Mouse (Mus musculus): ENCODE results near the gene Calr3. TPM values are rescaled to one million over a fixed set of nuclear protein-coding genes. Genes with fewer than 3 reads are reported as not detected.

Gene Calr3
- 0.47 TPM for polyA plus RNA-seq (2015; fragmentation: Illumina TruSeq; extraction: RNeasy Lipid Tissue Mini Kit (QIAGEN cat#74804); ENCODE audit: insufficient read depth, low replicate concordance)

GRCm38 (mm10) chr8:72443338-72443993 lies at the start of gene Calr3, which contains the start of gene 1700030K09Rik:
Calr3 (minus strand) TSS chr8:72443870.
1700030K09Rik (plus strand) TSS chr8:72443880.

GRCm38 (mm10) chr8:72491680-72492621 lies 48.3 kb upstream of the Calr3 start, which contains the start of gene Slc35e1:
Slc35e1 (minus strand) TSS chr8:72492614.

GRCm38 (mm10) chr8:72474826-72475546 lies 31.3 kb upstream of the Calr3 start, which contains the start of gene Cherp:
Cherp (minus strand) TSS chr8:72475226.

GRCm38 (mm10) chr8:72421362-72422335 lies 22.0 kb downstream of the Calr3 start, which contains the start of gene Eps15l1:
Eps15l1 (minus strand) TSS chr8:72421460.

Other genes starting within 250 kb of the Calr3 start
- gene Cib3, start 231.0 kb downstream of the Calr3 start, polyA plus RNA-seq (2015; fragmentation: Illumina TruSeq; extraction: RNeasy Lipid Tissue Mini Kit (QIAGEN cat#74804); ENCODE audit: insufficient read depth, low replicate concordance) = 0.79 TPM
- not detected for gene Gm11034, start 230.2 kb downstream of the Calr3 start, polyA plus RNA-seq (2015; fragmentation: Illumina TruSeq; extraction: RNeasy Lipid Tissue Mini Kit (QIAGEN cat#74804); ENCODE audit: insufficient read depth, low replicate concordance)
- 74.4 TPM for gene Fam32a, start 224.1 kb downstream of the Calr3 start, polyA plus RNA-seq (2015; fragmentation: Illumina TruSeq; extraction: RNeasy Lipid Tissue Mini Kit (QIAGEN cat#74804); ENCODE audit: insufficient read depth, low replicate concordance)
- 94.1 TPM for gene Ap1m1, start 203.9 kb downstream of the Calr3 start, polyA plus RNA-seq (2015; fragmentation: Illumina TruSeq; extraction: RNeasy Lipid Tissue Mini Kit (QIAGEN cat#74804); ENCODE audit: insufficient read depth, low replicate concordance)
- gene Gm10282, start 138.6 kb downstream of the Calr3 start, polyA plus RNA-seq (2015; fragmentation: Illumina TruSeq; extraction: RNeasy Lipid Tissue Mini Kit (QIAGEN cat#74804); ENCODE audit: insufficient read depth, low replicate concordance) = 4.5 TPM
- gene Klf2, start 124.8 kb downstream of the Calr3 start, polyA plus RNA-seq (2015; fragmentation: Illumina TruSeq; extraction: RNeasy Lipid Tissue Mini Kit (QIAGEN cat#74804); ENCODE audit: insufficient read depth, low replicate concordance) = 88.1 TPM
- gene Eps15l1, start 22.4 kb downstream of the Calr3 start, polyA plus RNA-seq (2015; fragmentation: Illumina TruSeq; extraction: RNeasy Lipid Tissue Mini Kit (QIAGEN cat#74804); ENCODE audit: insufficient read depth, low replicate concordance) = 83.9 TPM
- gene 1700030K09Rik, start within 50 bp of the Calr3 start, polyA plus RNA-seq (2015; fragmentation: Illumina TruSeq; extraction: RNeasy Lipid Tissue Mini Kit (QIAGEN cat#74804); ENCODE audit: insufficient read depth, low replicate concordance) = 14.4 TPM
- gene Cherp, start 31.4 kb upstream of the Calr3 start, polyA plus RNA-seq (2015; fragmentation: Illumina TruSeq; extraction: RNeasy Lipid Tissue Mini Kit (QIAGEN cat#74804); ENCODE audit: insufficient read depth, low replicate concordance) = 26.0 TPM
- 40.6 TPM for gene Slc35e1, start 48.7 kb upstream of the Calr3 start, polyA plus RNA-seq (2015; fragmentation: Illumina TruSeq; extraction: RNeasy Lipid Tissue Mini Kit (QIAGEN cat#74804); ENCODE audit: insufficient read depth, low replicate concordance)
- 4.5 TPM for gene Med26, start 104.4 kb upstream of the Calr3 start, polyA plus RNA-seq (2015; fragmentation: Illumina TruSeq; extraction: RNeasy Lipid Tissue Mini Kit (QIAGEN cat#74804); ENCODE audit: insufficient read depth, low replicate concordance)
- 77.6 TPM for gene Smim7, start 127.2 kb upstream of the Calr3 start, polyA plus RNA-seq (2015; fragmentation: Illumina TruSeq; extraction: RNeasy Lipid Tissue Mini Kit (QIAGEN cat#74804); ENCODE audit: insufficient read depth, low replicate concordance)
- 3.2 TPM for gene Tmem38a, start 128.2 kb upstream of the Calr3 start, polyA plus RNA-seq (2015; fragmentation: Illumina TruSeq; extraction: RNeasy Lipid Tissue Mini Kit (QIAGEN cat#74804); ENCODE audit: insufficient read depth, low replicate concordance)
- gene Nwd1, start 202.8 kb upstream of the Calr3 start, polyA plus RNA-seq (2015; fragmentation: Illumina TruSeq; extraction: RNeasy Lipid Tissue Mini Kit (QIAGEN cat#74804); ENCODE audit: insufficient read depth, low replicate concordance) = 0.15 TPM

All from spleen, adult 10 weeks (tissue).